Mouse (Mus musculus) cortical plate, adult 2 months (tissue): ENCODE results near the gene Eif4h.

Experiments
- CTCF ChIP-seq: fragments of 200-500 bp; IDR thresholded peaks from 2 replicates; pipeline ENCODE4 v1.5.1; 2011; ENCODE audit warnings: mild to moderate bottlenecking, control low read depth, low read length; ENCODE audit not compliant: insufficient read depth; ENCODE audit errors: extremely low read depth
- POLR2A ChIP-seq: fragments of 200-500 bp; IDR thresholded peaks from 2 replicates; pipeline ENCODE4 v1.6.1; 2011; ENCODE audit warnings: mild to moderate bottlenecking, low read length, control low read depth; ENCODE audit not compliant: insufficient read depth; ENCODE audit errors: extremely low read depth

- TF ChIP-seq CTCF: no peak
- TF ChIP-seq POLR2A: no peak
These were observed 23.9 kb downstream of the Eif4h start for GRCm38 (mm10) chr5:134615380-134615779.
